Mouse (Mus musculus) urinary bladder, postnatal 25 days (tissue): Measurements from ENCODE around the gene Zdhhc8.

Experiments
- DNase-seq: peaks from one replicate; pipeline ENCODE4 v3.0.0; 2022; ENCODE audit warnings: low spot score

The Zdhhc8 gene

GRCm38 (mm10) chr16:18231047-18231446, 3.9 kb downstream of the Zdhhc8 start:
- DNase-seq, result no peak

- DNase-seq, result no peak
Measured at GRCm38 (mm10) chr16:18230617-18231016, 4.3 kb downstream of the Zdhhc8 start.

GRCm38 (mm10) chr16:18229622-18230021, 5.3 kb downstream of the Zdhhc8 start:
- no peak for DNase-seq

- no peak for DNase-seq
Measured at GRCm38 (mm10) chr16:18228856-18229255, 6.1 kb downstream of the Zdhhc8 start.

- DNase-seq, result no peak
Measured at GRCm38 (mm10) chr16:18227897-18228422, 7.0 kb downstream of the Zdhhc8 start.

- no peak for DNase-seq
Measured at GRCm38 (mm10) chr16:18227187-18227586, 7.7 kb downstream of the Zdhhc8 start.

- DNase-seq, result no peak
Measured at GRCm38 (mm10) chr16:18222188-18222587, 12.7 kb downstream of the Zdhhc8 start.

GRCm38 (mm10) chr16:18221543-18221898, 13.4 kb downstream of the Zdhhc8 start:
- no peak for DNase-seq

GRCm38 (mm10) chr16:18220856-18221542, 13.9 kb downstream of the Zdhhc8 start:
- no peak for DNase-seq

GRCm38 (mm10) chr16:18220001-18220400, 14.9 kb downstream of the Zdhhc8 start:
- DNase-seq, result no peak

- DNase-seq, result no peak
Measured at GRCm38 (mm10) chr16:18218580-18218996, 16.3 kb downstream of the Zdhhc8 start.

- no peak for DNase-seq
Measured at GRCm38 (mm10) chr16:18217579-18217978, 17.4 kb downstream of the Zdhhc8 start, which contains the start of gene Ccdc188. Ccdc188 (plus strand) TSS chr16:18217879.

- DNase-seq, result no peak
Measured at GRCm38 (mm10) chr16:18214858-18215257, 20.1 kb downstream of the Zdhhc8 start.

- DNase-seq, result no peak
Measured at GRCm38 (mm10) chr16:18213689-18214088, 21.2 kb downstream of the Zdhhc8 start.

GRCm38 (mm10) chr16:18211417-18212171, 23.3 kb downstream of the Zdhhc8 start:
- peak; percentile 89 for DNase-seq

- peak; percentile 72 for DNase-seq
Measured at GRCm38 (mm10) chr16:18210701-18211416, 24.1 kb downstream of the Zdhhc8 start.

- no peak for DNase-seq
Measured at GRCm38 (mm10) chr16:18203430-18204091, 31.4 kb downstream of the Zdhhc8 start.

GRCm38 (mm10) chr16:18202061-18202460, 32.9 kb downstream of the Zdhhc8 start:
- no peak for DNase-seq

- no peak for DNase-seq
Measured at GRCm38 (mm10) chr16:18201620-18202019, 33.3 kb downstream of the Zdhhc8 start.

- no peak for DNase-seq
Measured at GRCm38 (mm10) chr16:18200062-18200461, 34.9 kb downstream of the Zdhhc8 start.

- DNase-seq, result no peak
Measured at GRCm38 (mm10) chr16:18198365-18199098, 36.4 kb downstream of the Zdhhc8 start.
